Mouse (Mus musculus) heart, postnatal 0 days (tissue): ENCODE measurements around the gene Chrna4. TPM values are rescaled to one million over a fixed set of nuclear protein-coding genes. Genes with fewer than 3 reads are reported as not detected.

Source experiments
- ATAC-seq: fragments of 200-750 bp; cut with Nextera tagmentation; 2 replicates; pipeline ENCODE4 v1.8.0; 2017; ENCODE audit warnings: low read depth, moderate number of reproducible peaks, moderate library complexity; ENCODE audit not compliant: insufficient read depth
- DNase-seq: peaks from one replicate; pipeline ENCODE4 v3.0.0-alpha.2; 2016; ENCODE audit warnings: low spot score
- H3K27ac ChIP-seq: fragments of 300-500 bp; sonication (generic); 2 replicates; pipeline ENCODE4 v1.5.1; 2014; ENCODE audit warnings: low read depth, mild to moderate bottlenecking
- H3K27me3 ChIP-seq: fragments of 300-500 bp; sonication (generic); 2 replicates; pipeline ENCODE4 v1.6.1; 2014; ENCODE audit warnings: low read length, mixed read lengths; ENCODE audit not compliant: control insufficient read depth, insufficient read depth
- H3K36me3 ChIP-seq: fragments of 300-500 bp; sonication (generic); replicated peaks from 2 replicates; pipeline ENCODE4 v1.6.1; 2014; ENCODE audit warnings: low read length, mixed read lengths; ENCODE audit not compliant: control insufficient read depth, insufficient read depth
- H3K4me1 ChIP-seq: fragments of 300-500 bp; sonication (generic); 2 replicates; pipeline ENCODE4 v1.6.1; 2014; ENCODE audit warnings: antibody characterized with exemption; ENCODE audit not compliant: control insufficient read depth, insufficient read depth
- H3K4me2 ChIP-seq: fragments of 300-500 bp; sonication (generic); 2 replicates; pipeline ENCODE4 v1.6.1; 2014; ENCODE audit warnings: low read depth, mild to moderate bottlenecking, low read length, moderate library complexity
- H3K4me3 ChIP-seq: fragments of 300-500 bp; sonication (generic); 2 replicates; pipeline ENCODE4 v1.5.1; 2014; ENCODE audit warnings: low read depth, low read length
- H3K9ac ChIP-seq: fragments of 300-500 bp; sonication (generic); replicated peaks from 2 replicates; pipeline ENCODE4 v1.6.1; 2014; ENCODE audit warnings: low read depth, low read length, mixed read lengths
- H3K9me3 ChIP-seq: fragments of 300-500 bp; sonication (generic); replicated peaks from 2 replicates; pipeline ENCODE4 v1.6.1; 2016; ENCODE audit warnings: low read length; ENCODE audit not compliant: control insufficient read depth
- CTCF ChIP-seq: IDR thresholded peaks from 2 replicates; pipeline ENCODE4 v1.5.1; 2016; ENCODE audit warnings: antibody characterized with exemption, control low read depth, low read depth
- EP300 ChIP-seq: IDR thresholded peaks from 2 replicates; pipeline ENCODE4 v1.6.1; 2016; ENCODE audit warnings: antibody characterized with exemption, low read depth
- WGBS: fragments of 180-500 bp; shearing (Covaris S2); extraction: QIAGEN DNeasy Blood & Tissue Kit; methylation state at CpG from one replicate; pipeline ENCODE4 v1.1.7; 2014; 5-methylcytosine and 5-hydroxymethylcytosine counted together
- polyA plus RNA-seq: library from polyadenylated mRNA; unstranded; fragments of >200 nt; fragmentation: Nextera tagmentation; extraction: Ambion mirVana; gene quantifications from 2 replicates; pipeline ENCODE4 v1.2.1, GENCODE M21; 2015
- total RNA-seq: library from RNA; depleted of rRNA; stranded (reverse); fragments of >200 nt; gene quantifications from 2 replicates; pipeline ENCODE4 v1.2.3, GENCODE M21; 2014; ENCODE audit warnings: low replicate concordance

Chrna4 gene
- total and polyA plus RNA-seq, 2 experiments from 2014 or later: 0.05 TPM; not detected in 1

DNA sequence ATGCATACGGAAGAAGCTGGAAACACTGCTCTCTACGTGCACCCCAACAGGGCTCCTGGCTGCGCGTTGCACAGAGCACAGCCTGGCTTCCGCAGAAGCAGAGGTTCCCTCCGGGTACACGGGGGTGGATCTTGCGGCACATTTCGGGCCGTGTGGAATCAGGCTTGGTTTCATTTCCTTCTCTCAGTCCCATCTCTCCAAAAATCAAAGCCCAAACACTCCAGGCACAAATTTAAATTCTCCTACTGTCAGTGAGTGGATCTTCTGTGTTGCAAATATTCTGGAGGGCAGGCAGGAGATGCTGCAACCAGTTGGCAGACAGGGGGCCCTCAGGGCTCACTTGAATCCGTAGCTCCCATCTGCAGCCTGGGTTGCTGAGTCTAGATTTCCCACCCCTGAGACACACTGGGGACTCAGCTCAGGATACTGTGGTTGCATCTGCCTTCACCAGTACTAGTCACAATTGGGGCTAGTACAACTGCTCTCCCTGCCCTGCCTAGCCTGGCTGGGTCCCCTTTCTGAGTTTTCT, 11.9 kb downstream of the Chrna4 start:
- no peak for TF ChIP-seq EP300
- no peak for TF ChIP-seq CTCF
- no peaks in the 10 kb centered on the region for H3K36me3 ChIP-seq
- H3K27me3 ChIP-seq: peaks cover 81% of the 10 kb centered on the region

DNA sequence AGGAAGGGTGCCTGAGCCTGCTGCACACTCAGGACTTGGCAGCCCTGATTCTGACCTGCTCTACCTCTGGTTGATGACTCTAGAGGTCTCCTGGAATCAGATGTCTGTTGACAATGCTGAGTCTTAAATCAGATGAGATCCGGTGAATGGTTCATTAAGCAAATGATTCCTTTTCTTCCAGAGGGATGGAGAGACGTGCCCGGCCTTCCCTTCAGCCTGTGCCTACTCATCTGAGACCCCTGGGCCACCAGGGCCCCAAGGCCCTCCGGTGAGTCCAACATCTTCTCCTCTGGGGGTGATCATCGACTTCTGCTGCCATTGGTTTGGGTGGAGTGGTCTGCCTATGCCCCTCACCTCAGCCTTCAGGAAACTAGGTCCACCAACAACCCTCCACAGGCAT, 35.0 kb downstream of the Chrna4 start:
- Histone ChIP-seq H3K4me3 (no peak overlapping the region), H3K27ac (no peak overlapping the region), H3K36me3 (no peaks in the 10 kb centered on the region), H3K4me1 (no peaks in the 10 kb centered on the region), H3K4me2 (no peak overlapping the region), H3K9me3 (no peaks in the 10 kb centered on the region), H3K27me3 (no peaks in the 10 kb centered on the region), H3K9ac (no peak overlapping the region)
- ATAC-seq (no peak), DNase-seq (no peak)
- TF ChIP-seq CTCF (no peak), EP300 (no peak)
- WGBS: 77% methylated on average over 5 of the region's 5 CpGs

More for the DNA sequence above, 11.9 kb downstream of the Chrna4 start:
- Histone ChIP-seq H3K9ac (no peak overlapping the region), H3K9me3 (no peaks in the 10 kb centered on the region), H3K27ac (no peak overlapping the region), H3K4me1 (0 out of 2 replicates have a peak, but pooled peaks cover 10% of the 10 kb centered on the region), H3K4me2 (no peak overlapping the region), H3K4me3 (no peak overlapping the region)
- WGBS: 76% methylated on average over 11 of the region's 11 CpGs
- DNase-seq: no peak
- no peak for ATAC-seq

DNA sequence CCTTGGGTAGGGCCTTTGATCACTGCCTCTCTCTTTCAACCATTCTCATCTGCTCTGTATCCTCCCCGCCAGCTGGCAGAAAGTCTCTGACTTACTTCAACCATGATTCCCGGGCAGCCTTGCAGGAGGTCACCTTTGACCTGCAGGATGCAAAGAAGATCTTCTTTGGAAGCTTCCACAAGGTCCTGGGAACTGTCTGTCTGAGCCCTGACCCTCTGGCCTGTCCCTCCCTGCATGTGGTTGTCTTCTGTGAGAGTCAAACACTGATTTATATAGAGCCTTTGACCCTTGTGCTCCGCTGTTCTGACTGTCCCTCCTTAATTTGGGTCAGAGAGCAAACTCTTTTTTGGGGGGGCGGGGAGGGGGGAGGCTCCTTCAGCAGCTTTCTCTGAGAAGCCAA, 36.3 kb downstream of the Chrna4 start:
- no peaks in the 10 kb centered on the region for H3K27me3 ChIP-seq
- no peak for ATAC-seq

DNA sequence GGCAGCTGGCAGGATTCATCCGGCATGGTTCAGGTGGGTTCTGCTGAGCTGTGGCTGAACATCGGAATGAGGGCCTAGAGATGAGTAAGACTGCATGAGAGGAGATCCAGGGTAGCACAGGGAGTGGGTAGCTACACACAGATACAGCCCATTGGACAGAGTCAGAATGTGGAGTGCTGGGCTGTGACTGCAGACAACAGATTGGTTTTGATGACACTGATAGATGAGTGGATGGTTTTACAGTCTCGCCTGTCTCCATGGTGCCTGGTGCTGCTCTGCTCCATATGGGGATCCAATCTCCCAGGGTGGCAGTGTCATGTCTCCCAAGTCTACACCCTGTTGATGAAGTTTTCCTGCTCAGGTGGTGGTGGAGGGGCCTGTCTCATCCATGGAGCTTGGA, 46.4 kb downstream of the Chrna4 start:
- Histone ChIP-seq H3K9ac (no peak overlapping the region), H3K4me2 (no peak overlapping the region), H3K9me3 (no peaks in the 10 kb centered on the region), H3K27ac (no peak overlapping the region), H3K27me3 (0 out of 2 replicates have a peak, but pooled peaks cover 3% of the 10 kb centered on the region), H3K36me3 (no peaks in the 10 kb centered on the region), H3K4me1 (no peaks in the 10 kb centered on the region), H3K4me3 (no peak overlapping the region)
- TF ChIP-seq EP300 (no peak), CTCF (no peak)
- DNase-seq (no peak), ATAC-seq (no peak)
- WGBS: 62% methylated on average over 3 of the region's 3 CpGs

More for the DNA sequence above, 36.3 kb downstream of the Chrna4 start:
- 62% methylated on average over 4 of the region's 4 CpGs for WGBS
- Histone ChIP-seq H3K9me3 (no peaks in the 10 kb centered on the region), H3K9ac (no peak overlapping the region), H3K4me2 (no peak overlapping the region), H3K4me3 (no peak overlapping the region), H3K4me1 (no peaks in the 10 kb centered on the region), H3K36me3 (no peaks in the 10 kb centered on the region), H3K27ac (no peak overlapping the region)
- no peak for TF ChIP-seq CTCF
- TF ChIP-seq EP300: no peak
- no peak for DNase-seq

DNA sequence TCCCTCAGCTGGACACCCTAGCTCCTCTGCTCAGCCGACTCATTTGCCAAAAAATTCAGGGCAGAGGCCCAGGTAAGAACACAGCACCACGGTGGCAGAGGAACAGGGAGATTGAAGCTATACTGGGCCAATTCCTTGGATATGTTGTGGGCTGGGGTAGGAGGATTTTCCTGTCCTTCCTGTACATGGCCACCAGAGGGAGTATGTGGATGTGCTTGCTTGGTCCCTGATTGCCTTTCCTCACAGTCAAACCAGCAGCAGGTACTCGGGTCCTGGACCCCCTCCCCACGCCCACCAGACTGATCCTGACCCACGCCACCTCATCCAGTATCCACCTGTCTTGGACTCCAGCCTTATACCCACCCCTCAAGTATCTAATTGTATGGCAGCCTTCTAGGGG, 46.9 kb downstream of the Chrna4 start:
- peak; percentile 47 for DNase-seq
- Histone ChIP-seq H3K9ac (no peak overlapping the region), H3K9me3 (no peaks in the 10 kb centered on the region), H3K27ac (no peak overlapping the region), H3K4me3 (no peak overlapping the region), H3K4me1 (no peaks in the 10 kb centered on the region), H3K27me3 (0 out of 2 replicates have a peak, but pooled peaks cover 3% of the 10 kb centered on the region), H3K36me3 (no peaks in the 10 kb centered on the region), H3K4me2 (no peak overlapping the region)
- WGBS: 14% methylated on average over 5 of the region's 5 CpGs
- TF ChIP-seq CTCF (peak; percentile 85), EP300 (no peak)
- 0 out of 2 replicates have a peak, but pooled peaks have one; percentile 19 for ATAC-seq

DNA sequence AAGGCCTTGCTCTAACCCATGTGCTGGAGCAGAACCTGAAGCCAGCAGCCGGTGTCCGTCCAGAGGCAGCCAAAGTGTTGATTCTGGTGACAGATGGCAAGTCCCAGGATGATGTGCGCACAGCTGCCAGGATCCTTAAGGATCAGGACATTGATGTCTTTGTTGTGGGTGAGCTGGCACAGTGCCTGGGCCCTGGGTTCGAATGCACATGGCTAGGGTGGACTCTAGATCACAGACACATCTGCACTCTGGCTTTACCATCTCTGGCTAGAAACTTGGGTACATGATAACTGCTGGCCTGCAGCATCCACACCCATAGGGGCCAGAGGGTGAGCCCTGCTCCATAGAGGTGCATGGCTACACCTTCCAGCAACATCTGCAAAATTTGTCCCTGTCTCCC, 47.9 kb downstream of the Chrna4 start:
- DNase-seq (no peak), ATAC-seq (no peak)
- Histone ChIP-seq H3K4me2 (no peak overlapping the region), H3K27ac (no peak overlapping the region), H3K4me1 (no peaks in the 10 kb centered on the region), H3K27me3 (0 out of 2 replicates have a peak, but pooled peaks cover 3% of the 10 kb centered on the region), H3K9ac (no peak overlapping the region), H3K9me3 (no peaks in the 10 kb centered on the region), H3K36me3 (no peaks in the 10 kb centered on the region), H3K4me3 (no peak overlapping the region)
- TF ChIP-seq EP300 (no peak), CTCF (no peak)
- WGBS: 70% methylated on average over 4 of the region's 4 CpGs
